Mouse (Mus musculus) retina, adult 2 months (tissue): Measurements from ENCODE around the gene Slc12a7.

Source experiments
- DNase-seq: peaks from one replicate; pipeline ENCODE4 v3.0.0-alpha.2; 2012; ENCODE audit warnings: low read depth, low spot score

The Slc12a7 gene

GRCm38 (mm10) chr13:73762938-73763337, 30.0 kb downstream of the Slc12a7 start:
- DNase-seq: no peak

DNA sequence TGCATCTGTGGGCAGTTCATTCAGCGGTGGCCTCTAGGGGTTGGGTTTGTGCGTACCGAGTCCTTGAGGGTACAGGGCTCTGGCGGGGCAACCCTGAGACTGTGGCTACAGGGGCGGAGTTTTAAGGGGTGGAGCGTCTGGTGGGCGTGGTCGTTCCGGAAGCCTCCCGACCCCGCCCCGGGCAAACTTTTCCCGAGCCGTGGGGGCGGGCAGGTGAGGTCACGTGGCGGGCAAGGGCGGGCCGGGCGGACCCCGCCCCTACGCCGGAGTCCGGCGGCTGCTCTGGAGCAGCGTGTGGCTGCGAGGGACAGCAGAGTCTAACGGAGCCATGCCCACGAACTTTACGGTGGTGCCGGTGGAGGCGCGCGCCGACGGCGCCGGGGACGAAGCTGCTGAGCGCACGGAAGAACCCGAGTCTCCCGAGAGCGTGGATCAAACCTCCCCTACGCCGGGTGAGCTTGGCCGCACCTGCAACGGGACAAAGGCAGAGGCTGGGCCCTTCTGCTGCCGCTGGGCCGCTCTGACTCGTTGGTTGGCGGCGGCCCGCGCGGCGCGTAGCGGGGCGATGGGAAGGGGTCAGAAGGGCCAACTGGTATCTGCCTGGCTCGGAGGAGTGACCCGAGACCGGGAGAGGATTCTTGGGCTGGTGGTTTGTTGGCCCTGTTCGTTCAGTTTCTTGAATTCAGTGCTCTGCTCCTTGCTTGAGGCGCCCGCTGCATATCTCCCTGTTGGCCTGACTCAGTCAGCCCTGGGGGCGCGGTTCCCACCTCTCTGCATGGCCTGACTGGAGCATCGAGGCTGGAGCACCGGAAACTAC, 30.8 kb downstream of the Slc12a7 start:
- no peak for DNase-seq

- no peak for DNase-seq
Observed at GRCm38 (mm10) chr13:73764256-73764775, 31.4 kb downstream of the Slc12a7 start.

GRCm38 (mm10) chr13:73765393-73765792, 32.5 kb downstream of the Slc12a7 start:
- no peak for DNase-seq

DNA sequence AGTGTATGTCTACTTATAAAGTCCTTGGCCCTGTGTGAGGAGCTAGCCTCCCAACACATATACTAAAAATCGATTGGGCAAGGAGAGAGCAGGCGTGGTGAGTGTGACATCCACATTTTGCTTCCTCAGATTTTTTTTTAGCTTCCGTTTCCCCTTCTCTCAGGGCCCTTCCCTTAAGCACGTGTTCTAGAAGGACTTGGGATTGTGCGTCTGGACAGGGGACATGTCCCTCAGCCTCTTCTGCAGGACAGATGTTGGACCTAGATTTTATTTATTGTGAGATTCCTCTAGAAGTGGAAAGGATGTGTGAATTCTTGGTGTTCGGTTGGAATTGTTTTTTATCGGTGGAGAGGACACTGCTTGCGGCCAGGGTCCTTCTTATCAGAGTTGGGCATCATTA, 34.3 kb downstream of the Slc12a7 start:
- no peak for DNase-seq

DNA sequence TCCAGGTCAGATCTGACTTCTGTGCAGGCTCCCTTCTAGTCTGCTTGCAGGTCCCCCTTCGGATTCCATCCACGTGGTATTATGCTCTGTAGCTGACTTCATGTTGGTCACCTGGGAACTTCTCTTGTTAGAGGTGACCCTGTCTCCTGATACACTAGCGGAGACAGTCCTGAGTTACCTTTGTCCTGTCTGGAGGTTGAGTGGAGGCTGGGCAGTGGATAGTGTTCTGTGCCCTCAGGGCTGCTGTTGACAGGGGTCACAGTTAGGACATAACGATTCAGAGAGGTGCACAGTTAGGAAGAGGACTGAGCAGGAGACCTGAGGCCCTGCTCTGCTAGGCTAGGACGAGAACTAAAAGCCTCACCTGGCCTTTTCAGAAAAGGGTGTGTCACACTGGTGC, 34.9 kb downstream of the Slc12a7 start:
- no peak for DNase-seq

GRCm38 (mm10) chr13:73768311-73768710, 35.4 kb downstream of the Slc12a7 start:
- DNase-seq: no peak

DNA sequence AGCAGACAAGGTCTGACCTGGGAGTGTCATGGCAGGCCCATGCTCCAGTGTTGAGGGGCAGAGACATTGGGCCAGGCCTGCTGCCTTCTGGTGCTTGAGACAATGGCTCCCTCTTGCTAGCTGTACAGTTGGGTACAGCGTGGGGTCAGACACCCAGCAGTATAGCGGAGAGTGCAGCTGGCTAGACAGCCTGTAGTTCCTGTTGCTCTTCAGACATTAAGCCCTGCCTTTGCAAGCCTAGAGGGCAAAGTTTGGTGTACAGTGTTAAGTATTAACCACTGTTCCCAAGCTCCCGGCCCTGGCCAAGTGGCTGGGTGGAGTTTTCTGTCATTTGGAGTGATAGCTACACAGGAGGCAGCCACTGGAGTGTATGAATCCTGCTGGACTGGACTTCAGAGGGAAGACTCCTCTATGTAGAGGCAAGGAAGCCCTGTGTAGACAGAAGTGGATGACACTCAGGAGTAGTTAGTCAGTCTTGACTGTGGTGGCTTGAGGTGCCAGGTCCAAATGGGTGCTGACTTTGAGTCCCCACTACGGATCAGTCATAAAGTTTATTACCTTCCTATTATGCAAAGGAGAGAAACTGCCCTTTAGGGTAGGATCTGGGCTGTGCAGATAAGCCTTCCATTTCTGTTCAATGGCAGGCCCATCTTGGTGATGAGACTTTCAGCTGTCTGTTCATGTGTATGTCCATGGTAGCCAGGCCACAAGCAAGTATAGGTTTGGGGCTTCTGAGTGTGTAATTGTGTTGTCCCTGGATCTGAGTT, 37.2 kb downstream of the Slc12a7 start:
- no peak for DNase-seq

DNA sequence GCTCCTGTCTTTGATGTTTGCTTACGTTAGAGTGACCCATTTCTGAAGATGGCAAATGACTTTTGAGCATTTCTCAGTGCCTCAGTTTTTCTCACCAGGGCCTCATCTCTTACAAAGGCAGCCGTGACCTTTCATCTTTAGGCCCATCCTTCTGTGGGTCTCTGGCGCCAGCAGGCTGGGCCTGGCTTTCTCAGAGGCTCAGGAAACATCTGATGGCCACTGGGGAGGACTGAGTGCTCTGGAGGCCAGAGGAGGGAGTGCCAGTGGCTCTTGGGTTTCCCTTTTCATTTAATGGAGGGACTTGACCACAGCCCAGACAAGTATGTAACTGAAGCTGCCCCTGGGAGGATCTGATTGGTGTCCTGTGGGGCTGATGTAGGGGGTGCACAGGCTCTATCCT, 38.2 kb downstream of the Slc12a7 start:
- DNase-seq: no peak

DNA sequence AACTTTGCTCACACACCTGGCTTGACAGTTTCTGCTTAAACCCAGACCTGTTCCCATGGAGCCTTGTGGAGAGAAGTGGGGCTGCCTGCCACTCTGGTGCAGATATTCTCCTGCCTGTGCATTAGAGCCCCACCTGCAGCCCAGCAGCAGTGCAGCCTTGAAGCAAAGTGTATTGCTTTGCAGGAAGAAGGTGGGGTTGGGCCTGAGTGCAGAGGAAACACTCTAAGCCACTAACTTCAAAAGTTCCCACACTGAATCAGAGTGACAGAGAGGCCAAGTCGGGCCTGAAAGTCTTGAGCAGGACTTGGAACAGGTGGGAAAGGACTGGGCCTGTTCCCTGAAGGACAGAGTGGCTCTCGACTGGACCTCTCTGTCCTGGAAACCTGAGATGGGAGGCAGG, 39.8 kb downstream of the Slc12a7 start:
- no peak for DNase-seq

DNA sequence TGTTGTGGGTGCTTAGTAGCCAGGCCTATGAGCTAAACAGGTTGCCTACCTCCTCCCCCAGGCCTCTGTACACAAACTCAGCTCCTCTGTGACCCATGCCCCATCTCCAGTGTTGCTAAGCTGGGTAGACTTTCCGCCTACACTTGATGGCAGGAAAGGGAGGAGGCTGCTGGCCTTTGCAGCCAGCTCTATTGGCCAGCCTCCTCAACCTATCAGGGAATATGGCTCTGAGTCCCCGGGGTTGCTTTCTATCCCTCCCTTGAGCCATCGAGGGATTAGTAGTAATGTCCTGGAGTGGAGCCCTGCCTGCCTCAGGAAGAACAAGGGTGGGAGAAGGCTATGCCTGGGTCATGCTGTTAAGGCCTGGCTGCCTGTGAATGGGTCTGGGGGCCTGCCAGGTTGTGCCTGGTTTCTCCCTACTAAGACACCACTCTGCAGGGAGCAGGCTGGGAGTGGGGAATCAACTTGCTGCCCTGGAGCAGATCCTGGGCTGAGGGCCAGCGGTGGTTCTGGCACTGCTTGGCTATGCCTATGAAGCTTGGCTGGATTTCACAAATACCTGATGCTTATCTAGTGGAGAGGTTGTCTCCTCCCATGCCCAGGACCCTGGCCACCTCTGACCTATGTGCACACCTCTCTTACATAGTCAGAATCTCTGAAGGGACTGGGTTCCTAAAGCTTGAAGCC, 40.8 kb downstream of the Slc12a7 start:
- no peak for DNase-seq

- no peak for DNase-seq
Observed at GRCm38 (mm10) chr13:73775786-73776185, 42.9 kb downstream of the Slc12a7 start.

DNA sequence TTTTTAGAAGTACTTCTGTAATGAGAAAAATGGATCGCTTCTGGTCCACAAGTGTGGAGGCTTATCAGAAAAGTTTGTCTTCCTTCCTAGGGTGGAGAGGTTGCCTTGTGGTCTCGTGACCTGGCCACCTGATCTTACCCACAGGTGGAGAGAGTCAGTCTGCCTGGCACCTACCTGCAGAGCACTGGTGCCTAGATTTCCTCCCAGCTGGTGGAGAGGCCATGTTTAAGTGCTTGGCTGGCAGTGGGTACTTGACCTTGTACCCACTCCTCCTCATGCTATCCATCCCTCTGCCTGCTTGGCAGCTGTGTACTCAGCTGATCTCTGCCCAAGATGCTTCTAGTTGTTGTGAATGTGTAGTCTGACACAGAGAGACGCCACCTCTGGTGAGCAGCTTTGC, 44.7 kb downstream of the Slc12a7 start:
- DNase-seq: no peak

DNA sequence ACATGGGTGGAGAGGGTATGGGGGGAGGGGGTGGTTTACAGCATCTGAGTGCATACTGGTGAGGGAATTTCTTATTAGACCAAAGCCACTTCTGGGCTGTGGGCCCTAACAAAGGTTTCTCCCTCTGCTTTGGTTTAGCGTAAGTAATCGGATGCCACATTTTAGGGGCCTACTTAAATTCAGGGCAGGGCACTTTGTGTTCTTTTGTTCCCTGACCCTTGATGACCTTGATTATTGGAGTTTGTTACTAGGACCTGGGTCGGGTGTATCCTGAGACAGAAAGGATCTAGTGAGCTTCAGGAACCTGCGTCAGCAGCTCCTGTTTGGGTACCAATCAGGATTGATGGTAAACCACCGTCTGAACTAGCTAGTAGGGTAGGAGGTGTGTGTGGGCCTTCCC, 49.6 kb downstream of the Slc12a7 start:
- DNase-seq: no peak

- no peak for DNase-seq
Observed at GRCm38 (mm10) chr13:73792176-73792575, 59.3 kb downstream of the Slc12a7 start.

GRCm38 (mm10) chr13:73793171-73793570, 60.3 kb downstream of the Slc12a7 start:
- DNase-seq: no peak

DNA sequence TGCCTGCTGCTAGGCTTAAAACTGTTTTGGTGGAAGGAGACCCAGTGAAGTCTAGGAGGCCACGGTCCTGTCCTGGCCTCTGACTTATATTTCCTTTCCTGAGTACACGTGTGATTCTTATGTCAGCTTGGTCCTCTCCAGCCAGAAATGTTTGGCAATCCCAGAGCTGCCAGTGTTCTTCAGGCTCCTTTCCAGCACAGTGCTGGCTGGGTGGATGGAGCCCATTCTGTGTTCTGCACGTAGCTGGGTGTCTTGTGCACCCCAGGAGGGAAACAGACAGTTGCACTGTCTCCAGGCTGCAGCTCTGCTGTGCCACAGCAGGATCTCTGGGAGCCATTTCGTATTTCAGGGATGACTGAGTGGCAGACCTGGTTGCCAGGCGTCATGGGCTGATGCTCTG, 66.2 kb downstream of the Slc12a7 start:
- DNase-seq: no peak

DNA sequence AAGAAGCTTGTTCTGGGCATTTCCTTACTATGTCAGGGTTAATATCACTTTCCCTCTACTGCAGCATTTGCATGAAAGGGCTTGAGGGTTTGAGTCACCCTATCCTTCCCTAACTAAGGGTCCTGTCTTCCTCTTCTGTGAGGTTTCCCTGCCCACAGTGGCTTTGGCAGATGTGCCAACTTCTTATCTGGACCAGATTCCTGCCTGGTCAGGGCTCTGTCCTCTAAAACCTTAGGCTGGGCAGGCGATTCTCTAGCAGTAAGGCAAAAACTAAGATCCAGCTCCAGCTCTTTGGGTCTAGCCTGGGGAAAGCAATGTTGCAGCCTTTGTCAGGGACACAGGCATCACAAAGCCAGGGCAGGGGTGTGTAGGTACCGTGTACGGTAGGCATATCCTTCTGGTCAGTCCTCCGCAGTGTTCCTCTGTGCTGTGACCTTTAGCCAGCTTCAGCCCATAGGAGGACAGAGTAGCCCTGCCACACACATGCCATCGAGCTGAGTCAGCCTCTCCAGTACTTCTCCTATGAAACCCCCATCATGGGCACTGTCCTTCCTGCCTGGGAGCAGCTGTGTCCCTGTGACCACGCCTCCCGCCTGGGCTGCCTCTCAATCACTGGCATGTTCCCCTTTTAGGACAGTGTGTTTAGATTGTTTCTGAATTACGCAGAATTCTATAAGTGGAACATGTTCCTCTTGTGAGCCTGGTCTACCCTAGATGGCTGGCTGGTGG, 70.7 kb downstream of the Slc12a7 start:
- DNase-seq: no peak

GRCm38 (mm10) chr13:73804914-73805313, 72.0 kb downstream of the Slc12a7 start:
- DNase-seq: no peak

DNA sequence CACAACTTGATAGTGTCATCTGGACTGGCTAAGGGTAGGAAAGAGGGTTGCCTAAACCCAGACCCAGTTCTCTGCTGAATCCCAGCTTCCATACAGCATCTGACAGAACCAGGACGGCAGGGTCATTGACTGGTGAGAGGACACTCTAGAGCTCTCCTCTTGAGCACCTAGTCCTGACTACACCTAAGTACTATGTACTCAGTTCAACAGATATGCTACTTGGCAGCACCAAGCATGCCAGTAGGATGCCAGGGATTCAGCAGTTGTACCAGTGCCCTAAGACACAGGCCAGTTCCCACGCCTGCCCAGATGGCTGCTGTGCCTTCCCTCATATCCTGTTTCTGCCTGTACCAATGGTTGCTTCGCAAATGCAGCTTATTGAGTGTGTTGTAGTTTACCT, 80.0 kb downstream of the Slc12a7 start:
- DNase-seq: no peak

DNA sequence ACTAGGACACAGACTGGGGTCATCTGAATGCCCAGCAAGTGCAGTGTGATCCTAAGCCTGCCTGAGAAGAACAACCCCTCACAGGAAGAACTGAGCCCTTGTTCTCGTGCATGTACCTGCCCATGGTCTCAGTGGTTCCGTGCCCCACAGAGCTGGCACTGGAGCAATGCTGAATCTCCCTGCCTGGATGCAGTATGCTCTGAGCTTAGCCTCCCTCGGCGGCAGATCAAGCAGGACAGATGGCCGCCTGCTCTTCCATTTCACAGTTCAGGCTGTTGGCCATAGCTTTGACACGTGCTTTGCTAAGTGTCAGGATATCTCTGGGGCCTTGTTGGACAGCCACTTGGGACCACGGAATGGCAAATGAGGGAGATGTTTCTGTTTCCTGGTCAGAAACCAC, 81.3 kb downstream of the Slc12a7 start:
- no peak for DNase-seq

GRCm38 (mm10) chr13:73816338-73816737, 83.4 kb downstream of the Slc12a7 start:
- DNase-seq: no peak
